Mouse (Mus musculus) frontal cortex, postnatal 10 days (tissue): ENCODE data around the gene Bmpr1b.
"Not testable (repeated sequence)": the region's sequence is repeated elsewhere in the genome, so short reads cannot be mapped to it uniquely, and the experiment has no call there.

Experiments used
- DNase-seq, 2 experiments: peaks; one replicate each; pipeline ENCODE4 v3.0.0; 2022; ENCODE audit warnings: low spot score in 2 of 2, mixed read lengths in 1 of 2

Gene Bmpr1b

GRCm38 (mm10) chr3:142168863-142169521 is at the start of gene Bmpr1b:
Gene Bmpr1b (minus strand): TSS chr3:142169425.
- DNase-seq = peak; percentile 38 to 67

GRCm38 (mm10) chr3:142212821-142213220 is 43.6 kb upstream of the Bmpr1b start:
- DNase-seq = no peak

GRCm38 (mm10) chr3:142212186-142212585 is 43.0 kb upstream of the Bmpr1b start:
- DNase-seq = no peak

- DNase-seq = no peak
Measured at GRCm38 (mm10) chr3:142209981-142210380, 40.8 kb upstream of the Bmpr1b start.

- DNase-seq = no peak
Measured at GRCm38 (mm10) chr3:142209057-142209456, 39.8 kb upstream of the Bmpr1b start.

GRCm38 (mm10) chr3:142207488-142207887 is 38.3 kb upstream of the Bmpr1b start:
- DNase-seq = no peak

GRCm38 (mm10) chr3:142206316-142206715 is 37.1 kb upstream of the Bmpr1b start:
- no peak for DNase-seq

- no peak for DNase-seq
Measured at GRCm38 (mm10) chr3:142196142-142196541, 26.9 kb upstream of the Bmpr1b start.

GRCm38 (mm10) chr3:142191627-142192026 is 22.4 kb upstream of the Bmpr1b start:
- DNase-seq = not testable (repeated sequence)

GRCm38 (mm10) chr3:142186551-142186950 is 17.3 kb upstream of the Bmpr1b start:
- DNase-seq = no peak

- no peak for DNase-seq
Measured at GRCm38 (mm10) chr3:142173996-142174395, 4.8 kb upstream of the Bmpr1b start.

- no peak for DNase-seq
Measured at GRCm38 (mm10) chr3:142168251-142168862, 868 bp downstream of the Bmpr1b start.

- no peak for DNase-seq
Measured at GRCm38 (mm10) chr3:142164981-142165380, 4.2 kb downstream of the Bmpr1b start.

- DNase-seq = no peak
Measured at GRCm38 (mm10) chr3:142163896-142164295, 5.3 kb downstream of the Bmpr1b start.

GRCm38 (mm10) chr3:142161405-142161804 is 7.8 kb downstream of the Bmpr1b start:
- no peak for DNase-seq

- no peak for DNase-seq
Measured at GRCm38 (mm10) chr3:142151980-142152379, 17.2 kb downstream of the Bmpr1b start.

- DNase-seq = no peak
Measured at GRCm38 (mm10) chr3:142138796-142139195, 30.4 kb downstream of the Bmpr1b start.

GRCm38 (mm10) chr3:142126379-142126778 is 42.8 kb downstream of the Bmpr1b start:
- no peak for DNase-seq

- DNase-seq = no peak
Measured at GRCm38 (mm10) chr3:142125556-142125955, 43.7 kb downstream of the Bmpr1b start.

- DNase-seq = no peak
Measured at GRCm38 (mm10) chr3:142124255-142124654, 45.0 kb downstream of the Bmpr1b start.

GRCm38 (mm10) chr3:142122376-142122775 is 46.8 kb downstream of the Bmpr1b start:
- DNase-seq = no peak

- no peak for DNase-seq
Measured at GRCm38 (mm10) chr3:142120795-142121194, 48.4 kb downstream of the Bmpr1b start.

- no peak for DNase-seq
Measured at GRCm38 (mm10) chr3:142114762-142115316, 54.4 kb downstream of the Bmpr1b start.
